Mouse (Mus musculus): ENCODE results near the gene Crlf2.

DNA sequence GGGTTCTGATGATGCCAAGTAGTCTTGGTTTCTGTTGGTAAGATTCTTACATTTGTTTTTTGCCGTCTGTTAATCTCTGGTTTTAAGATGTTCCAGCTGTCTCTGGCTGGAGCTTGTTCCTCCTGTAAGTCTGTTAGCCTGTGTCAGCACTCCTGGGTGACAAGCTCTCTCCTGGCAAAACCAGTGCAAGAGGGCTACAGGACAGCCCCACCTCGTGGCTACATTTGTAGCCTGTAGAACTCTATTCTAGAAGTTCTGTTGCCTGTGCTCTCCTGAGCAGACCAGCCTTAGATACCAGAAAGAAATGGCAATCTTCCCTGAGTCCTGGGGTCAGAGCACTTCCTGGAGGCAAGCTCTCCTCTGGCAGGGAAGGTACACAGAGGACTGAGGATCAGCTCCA is 4.0 kb upstream of the Crlf2 start:
- TF ChIP-seq CTCF (IDR thresholded peaks at IDR 0.05) (no peak), POLR2A (IDR thresholded peaks at IDR 0.05; ENCODE audit: insufficient read depth, low read depth, low read length) (no peak), EP300 (IDR thresholded peaks at IDR 0.05; ENCODE audit: insufficient read depth, low read depth, low read length) (no peak)
